Mouse (Mus musculus) frontal cortex, postnatal 36 days (tissue): ENCODE data around the gene 9230112D13Rik.

Experiments
- DNase-seq, 2 experiments: peaks; one replicate each; pipeline ENCODE4 v3.0.0; 2022; ENCODE audit warnings: low spot score in 2 of 2

The 9230112D13Rik gene

GRCm38 (mm10) chr14:34500309-34500708 is 22.3 kb downstream of the 9230112D13Rik start:
- DNase-seq = no peak

GRCm38 (mm10) chr14:34499664-34500063 is 22.9 kb downstream of the 9230112D13Rik start:
- DNase-seq = no peak

- no peak for DNase-seq
Observed at GRCm38 (mm10) chr14:34497346-34497745, 25.3 kb downstream of the 9230112D13Rik start.

- no peak for DNase-seq
Observed at GRCm38 (mm10) chr14:34493682-34494081, 28.9 kb downstream of the 9230112D13Rik start.

GRCm38 (mm10) chr14:34492688-34493087 is 29.9 kb downstream of the 9230112D13Rik start:
- no peak for DNase-seq

- no peak for DNase-seq
Observed at GRCm38 (mm10) chr14:34490965-34491364, 31.6 kb downstream of the 9230112D13Rik start.

GRCm38 (mm10) chr14:34489928-34490327 is 32.7 kb downstream of the 9230112D13Rik start:
- DNase-seq = no peak

GRCm38 (mm10) chr14:34486169-34486568 is 36.4 kb downstream of the 9230112D13Rik start:
- no peak for DNase-seq

GRCm38 (mm10) chr14:34483469-34484341 is 38.9 kb downstream of the 9230112D13Rik start:
- DNase-seq = no peak

GRCm38 (mm10) chr14:34471591-34471990 is 51.0 kb downstream of the 9230112D13Rik start:
- no peak for DNase-seq

- no peak for DNase-seq
Observed at GRCm38 (mm10) chr14:34466291-34466690, 56.3 kb downstream of the 9230112D13Rik start.
